Mouse (Mus musculus) bone marrow, adult 2 months (tissue): ENCODE data around the gene Hif3a.

Experiments used
- CTCF ChIP-seq: fragments of 200-500 bp; IDR thresholded peaks from 2 replicates; pipeline ENCODE4 v1.5.1; 2011; ENCODE audit warnings: low read length, control low read depth; ENCODE audit not compliant: control insufficient read depth, insufficient read depth
- POLR2A ChIP-seq: fragments of 200-500 bp; IDR thresholded peaks from 2 replicates; pipeline ENCODE4 v1.6.1; 2011; ENCODE audit warnings: low read depth, mild to moderate bottlenecking, control low read depth, low read length, borderline replicate concordance; ENCODE audit not compliant: control insufficient read depth

- TF ChIP-seq CTCF: no peak
- no peak for TF ChIP-seq POLR2A
These were observed at the start of gene Hif3a for GRCm38 (mm10) chr7:17062389-17062788.
